Mouse (Mus musculus) brain, embryonic 14.5 days (tissue): ENCODE measurements around the gene Mettl26. TPM values are rescaled to one million over a fixed set of nuclear protein-coding genes. Genes with fewer than 3 reads are reported as not detected.
A peak's percentile ranks its signal among the peaks of the same experiment; 100 is the strongest.

Source experiments
- DNase-seq: peaks from one replicate; pipeline ENCODE4 v3.0.0-alpha.2; 2011; ENCODE audit warnings: low read depth
- CTCF ChIP-seq: fragments of 200-500 bp; IDR thresholded peaks from 2 replicates; pipeline ENCODE4 v1.5.1; 2012; ENCODE audit warnings: inconsistent platforms, mild to moderate bottlenecking, moderate library complexity, borderline replicate concordance; ENCODE audit not compliant: insufficient read depth, insufficient read length; ENCODE audit errors: extremely low read depth
- POLR2A ChIP-seq: fragments of 200-500 bp; IDR thresholded peaks from 2 replicates; pipeline ENCODE4 v1.6.1; 2012; ENCODE audit warnings: mild to moderate bottlenecking, inconsistent platforms, borderline replicate concordance; ENCODE audit not compliant: poor library complexity, insufficient read depth, insufficient read length, severe bottlenecking; ENCODE audit errors: extremely low read depth
- polyA plus RNA-seq: library from polyadenylated mRNA; depleted of rRNA; stranded (reverse); fragments of >200 nt; gene quantifications from 2 replicates; pipeline ENCODE4 v1.2.3, GENCODE M21; 2012; rRNA removed

The Mettl26 gene
- 71.4 and 89.5 TPM in 2 replicates for polyA plus RNA-seq

DNA sequence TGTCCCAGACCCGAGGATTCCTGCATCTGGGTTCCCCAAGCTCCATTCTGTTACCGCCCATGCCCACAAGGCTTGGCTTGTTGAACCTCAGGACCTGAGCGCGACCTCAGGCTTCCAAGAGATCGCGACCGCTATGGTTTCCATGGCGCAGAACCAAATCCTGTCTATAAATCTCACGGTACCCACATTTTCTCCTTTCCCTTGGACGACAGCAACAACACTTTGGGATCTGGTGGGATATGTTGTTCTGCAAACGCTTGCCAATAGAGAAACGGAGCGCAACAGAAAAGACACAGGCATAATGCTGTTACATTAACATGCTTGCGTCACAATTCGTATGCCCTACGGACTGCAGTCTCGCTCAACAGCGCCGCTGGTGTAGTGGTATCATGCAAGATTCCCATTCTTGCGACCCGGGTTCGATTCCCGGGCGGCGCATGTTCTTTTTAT is at the start of gene Mettl26:
Gene Mettl26, plus strand, starts transcription at position 354 of the 450 bp plus-strand sequence.
- peak; percentile 97 for DNase-seq
- TF ChIP-seq CTCF (no peak; the same call in 1 of the 2 replicates), POLR2A (no peak)

DNA sequence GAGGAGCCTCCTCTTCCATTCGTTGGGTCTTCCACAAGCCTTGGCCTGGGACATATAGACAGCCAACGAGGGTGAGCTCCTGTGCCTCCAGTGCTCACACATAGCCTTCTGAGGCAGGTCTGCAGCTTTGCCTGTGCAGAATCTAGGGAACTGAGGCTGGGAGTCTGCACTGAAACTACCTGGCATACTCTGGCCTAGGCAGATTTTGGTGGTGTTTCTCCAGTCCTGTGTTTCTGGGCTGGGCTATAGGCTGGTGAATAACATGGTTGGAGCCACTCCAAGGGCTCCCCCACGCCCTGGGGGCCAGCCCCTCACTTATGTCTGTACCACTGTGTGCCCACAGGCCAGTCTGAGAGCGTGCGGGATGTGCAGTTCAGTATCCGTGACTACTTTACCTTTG is 49.6 kb upstream of the Mettl26 start:
- no peak for TF ChIP-seq POLR2A
- no peak for TF ChIP-seq CTCF
- no peak for DNase-seq

DNA sequence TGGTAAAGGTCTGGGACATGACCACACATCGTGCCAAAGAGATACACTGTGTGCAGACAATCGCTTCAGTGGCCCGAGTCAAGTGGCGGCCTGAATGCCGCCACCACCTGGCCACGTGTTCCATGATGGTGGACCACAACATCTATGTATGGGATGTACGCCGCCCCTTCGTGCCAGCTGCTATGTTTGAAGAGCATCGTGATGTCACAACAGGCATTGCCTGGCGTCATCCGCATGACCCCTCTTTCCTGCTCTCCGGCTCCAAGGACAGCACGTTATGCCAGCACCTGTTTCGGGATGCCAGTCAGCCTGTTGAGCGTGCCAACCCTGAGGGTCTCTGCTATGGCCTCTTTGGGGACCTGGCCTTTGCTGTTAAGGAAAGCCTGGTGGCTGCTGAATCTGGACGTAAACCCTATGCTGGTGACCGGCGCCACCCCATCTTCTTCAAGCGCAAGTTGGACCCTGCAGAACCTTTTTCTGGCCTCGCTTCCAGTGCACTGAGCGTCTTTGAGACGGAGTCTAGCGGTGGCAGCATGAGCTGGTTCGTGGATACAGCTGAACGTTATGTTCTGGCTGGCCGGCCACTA is 48.8 kb upstream of the Mettl26 start:
- TF ChIP-seq CTCF = no peak
- no peak for TF ChIP-seq POLR2A
- no peak for DNase-seq

DNA sequence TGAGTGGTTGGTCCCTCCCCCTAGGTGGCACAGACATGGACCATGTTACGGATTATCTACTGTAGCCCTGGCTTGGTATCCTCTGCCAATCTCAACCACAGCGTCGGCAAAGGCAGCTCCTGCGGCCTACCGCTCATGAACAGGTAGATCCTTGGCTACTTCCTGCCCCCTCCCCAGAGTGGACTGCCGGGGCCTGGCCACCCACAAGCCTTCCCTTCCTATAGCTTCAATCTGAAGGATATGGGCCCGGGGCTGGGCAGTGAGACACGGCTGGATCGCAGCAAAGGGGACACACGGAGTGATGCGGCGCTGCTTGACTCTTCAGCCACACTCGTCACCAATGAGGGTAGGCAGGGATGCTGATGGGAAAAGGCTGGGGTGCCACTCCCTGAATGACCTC is 47.9 kb upstream of the Mettl26 start:
- no peak for DNase-seq
- TF ChIP-seq CTCF (no peak), POLR2A (no peak)

DNA sequence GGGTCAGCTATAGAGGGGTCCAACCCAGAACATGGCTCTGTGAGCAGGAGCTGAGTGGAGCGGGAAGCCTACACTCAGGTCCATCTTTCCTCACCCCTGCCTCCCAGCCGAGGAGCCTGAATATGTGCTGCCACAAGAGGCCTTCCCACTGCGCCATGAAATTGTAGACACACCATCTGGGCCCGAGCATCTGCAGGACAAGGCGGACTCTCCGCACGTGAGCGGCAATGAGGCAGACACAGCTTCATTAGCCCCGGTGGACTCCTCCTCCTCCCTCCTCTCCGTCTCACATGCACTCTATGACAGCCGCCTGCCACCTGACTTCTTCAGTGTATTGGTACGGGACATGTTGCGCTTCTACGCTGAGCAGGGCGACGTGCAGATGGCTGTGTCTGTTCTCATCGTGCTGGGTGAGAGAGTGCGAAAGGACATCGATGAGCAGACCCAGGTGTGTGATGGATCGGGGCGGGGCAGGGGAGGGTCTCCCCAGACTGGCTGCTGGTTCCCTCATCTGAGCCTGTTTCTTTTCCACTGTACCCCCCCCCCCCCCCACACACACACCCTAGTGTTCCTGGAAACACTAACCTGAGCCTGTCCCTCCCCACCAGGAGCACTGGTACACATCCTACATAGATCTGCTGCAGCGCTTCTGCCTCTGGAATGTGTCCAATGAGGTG is 47.2 kb upstream of the Mettl26 start:
- TF ChIP-seq CTCF (no peak), POLR2A (no peak)
- no peak for DNase-seq

DNA sequence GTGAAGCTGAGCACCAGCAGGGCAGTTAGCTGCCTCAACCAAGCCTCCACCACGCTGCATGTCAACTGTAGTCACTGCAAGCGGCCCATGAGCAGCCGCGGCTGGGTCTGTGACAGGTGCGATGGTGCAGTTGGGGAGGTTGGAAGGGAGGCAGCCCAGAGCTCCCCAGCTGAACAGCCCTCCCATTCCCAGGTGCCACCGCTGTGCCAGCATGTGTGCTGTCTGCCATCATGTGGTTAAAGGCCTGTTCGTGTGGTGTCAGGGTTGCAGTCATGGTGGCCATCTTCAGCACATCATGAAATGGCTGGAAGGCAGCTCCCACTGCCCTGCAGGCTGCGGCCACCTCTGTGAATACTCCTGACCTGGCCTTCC is 46.7 kb upstream of the Mettl26 start:
- no peak for DNase-seq
- TF ChIP-seq CTCF = no peak
- TF ChIP-seq POLR2A = no peak

DNA sequence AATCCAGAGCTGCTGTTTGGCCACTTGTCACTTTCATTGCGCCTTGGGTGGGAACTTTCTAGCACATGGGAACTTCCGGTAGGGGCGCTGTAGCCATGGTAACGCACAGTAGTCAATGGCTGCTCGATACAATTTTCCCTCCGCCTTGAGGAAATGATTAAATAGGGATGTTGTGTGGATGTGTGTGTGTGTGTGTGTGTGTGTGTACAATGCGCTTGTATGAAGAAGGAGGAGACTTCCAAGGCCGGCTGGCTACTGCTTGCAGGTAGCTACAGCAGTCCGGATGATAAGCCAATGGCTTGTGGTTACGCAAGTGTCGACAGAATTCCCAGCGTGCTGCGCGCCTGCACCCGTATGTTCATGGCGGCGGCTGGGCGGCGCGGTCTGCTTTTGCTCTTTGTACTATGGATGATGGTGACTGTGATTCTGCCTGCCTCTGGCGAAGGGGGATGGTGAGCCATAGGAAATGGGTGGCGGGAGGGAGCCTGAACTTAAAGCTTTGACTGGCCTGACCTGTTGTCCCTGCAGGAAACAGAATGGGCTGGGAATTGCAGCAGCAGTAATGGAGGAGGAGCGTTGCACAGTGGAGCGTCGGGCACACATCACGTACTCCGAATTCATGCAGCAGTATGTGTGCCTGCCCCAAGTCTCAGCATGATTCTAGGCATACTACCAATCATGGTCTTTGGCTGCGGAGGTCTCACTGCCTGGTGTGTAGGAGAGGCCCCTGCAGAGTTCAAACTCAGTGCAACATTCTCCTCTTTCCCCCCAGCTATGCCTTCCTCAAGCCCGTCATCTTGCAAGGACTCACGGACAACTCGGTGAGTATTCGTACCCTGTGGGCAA is 45.9 kb upstream of the Mettl26 start, which contains the start of gene Jmjd8:
Gene Jmjd8, plus strand, starts transcription at position 156 of the 846 bp plus-strand sequence.
- peak; percentile 96 for DNase-seq
- TF ChIP-seq POLR2A (peak; percentile 54; the same call in 1 of the 2 replicates), CTCF (peak; percentile 65; the same call in 1 of the 2 replicates)

DNA sequence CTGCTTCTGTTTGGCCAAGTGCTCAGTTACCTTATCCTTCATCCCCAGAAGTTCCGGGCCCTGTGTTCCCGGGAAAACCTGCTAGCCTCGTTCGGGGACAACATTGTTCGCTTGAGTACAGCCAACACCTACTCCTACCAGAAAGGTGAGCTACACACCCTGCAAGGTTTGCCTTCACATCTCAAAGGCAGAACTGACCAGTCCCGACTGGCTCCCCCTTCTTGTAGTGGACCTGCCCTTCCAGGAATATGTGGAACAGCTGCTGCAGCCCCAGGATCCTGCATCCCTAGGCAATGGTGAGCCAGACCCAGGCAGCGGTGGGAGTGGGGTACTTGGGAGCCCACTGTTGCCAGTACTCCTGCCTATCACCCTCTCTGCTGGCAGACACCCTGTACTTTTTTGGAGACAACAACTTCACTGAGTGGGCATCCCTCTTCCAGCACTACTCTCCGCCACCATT is 45.3 kb upstream of the Mettl26 start:
- TF ChIP-seq CTCF (no peak), POLR2A (no peak)
- DNase-seq = no peak

DNA sequence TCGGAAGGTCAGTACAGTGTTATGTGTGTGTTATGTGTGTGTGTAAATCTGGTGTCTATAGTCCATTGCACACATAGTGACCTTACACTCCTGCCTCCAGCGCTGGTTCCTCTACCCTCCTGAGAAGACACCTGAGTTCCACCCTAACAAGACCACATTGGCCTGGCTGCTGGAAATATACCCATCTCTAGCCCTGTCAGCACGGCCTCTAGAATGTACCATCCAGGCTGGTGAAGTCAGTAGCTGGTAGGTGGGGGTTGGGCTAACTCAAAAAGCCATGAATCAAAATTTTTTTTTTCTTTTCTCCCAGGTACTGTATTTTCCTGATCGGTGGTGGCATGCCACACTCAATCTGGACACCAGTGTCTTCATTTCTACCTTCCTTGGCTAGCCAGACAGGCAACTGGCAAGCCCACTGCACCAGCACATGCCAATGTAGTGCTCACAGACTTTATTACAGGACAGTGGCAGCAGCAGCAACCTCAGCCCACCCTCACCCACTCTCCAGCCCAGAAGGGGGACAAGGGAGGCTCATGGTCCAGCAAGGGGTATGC is 44.6 kb upstream of the Mettl26 start:
- no peak for DNase-seq
- TF ChIP-seq POLR2A = no peak

DNA sequence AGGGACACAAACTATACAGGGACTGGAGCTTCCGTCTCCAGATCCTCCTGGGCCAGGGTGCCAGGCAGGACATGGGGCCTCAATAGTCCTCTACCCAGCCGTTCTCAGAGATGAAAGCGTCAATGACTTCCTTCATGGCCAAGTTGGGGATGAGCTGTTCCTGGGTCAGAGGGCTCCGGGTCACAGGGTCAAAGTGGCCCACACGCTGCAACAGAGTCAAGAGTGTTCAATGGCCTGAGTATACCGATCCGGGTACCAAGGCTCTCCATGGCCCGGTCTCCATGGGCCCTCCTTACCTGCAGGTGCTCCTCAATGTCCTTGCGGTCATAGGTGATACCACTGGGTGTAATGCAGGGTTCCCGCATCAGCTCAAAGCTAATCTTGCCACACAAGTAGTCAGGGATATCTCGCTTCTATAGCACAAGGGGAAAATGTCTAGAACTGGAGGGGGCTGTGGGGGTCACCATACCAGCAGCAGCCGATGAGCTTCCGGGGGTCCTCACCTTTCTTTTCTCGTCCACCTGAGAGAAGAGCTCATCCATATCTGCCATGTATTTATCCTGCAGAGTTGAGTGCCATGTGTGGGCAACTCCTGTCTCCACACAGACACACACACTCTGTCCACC is 44.0 kb upstream of the Mettl26 start:
- no peak for TF ChIP-seq POLR2A
- no peak for TF ChIP-seq CTCF
- no peak for DNase-seq
